Mouse (Mus musculus): ENCODE measurements around the gene Olfr620. TPM values are rescaled to one million over a fixed set of nuclear protein-coding genes. Genes with fewer than 3 reads are reported as not detected.

Gene Olfr620
- total RNA-seq (2018; cell fraction: chromatin; rRNA removed): not detected
- total RNA-seq (2018; cell fraction: cytosol; rRNA removed): not detected
- not detected for total RNA-seq (2018; cell fraction: nucleus; rRNA removed)
- not detected in 3 replicates for polyA plus RNA-seq (2018)

DNA sequence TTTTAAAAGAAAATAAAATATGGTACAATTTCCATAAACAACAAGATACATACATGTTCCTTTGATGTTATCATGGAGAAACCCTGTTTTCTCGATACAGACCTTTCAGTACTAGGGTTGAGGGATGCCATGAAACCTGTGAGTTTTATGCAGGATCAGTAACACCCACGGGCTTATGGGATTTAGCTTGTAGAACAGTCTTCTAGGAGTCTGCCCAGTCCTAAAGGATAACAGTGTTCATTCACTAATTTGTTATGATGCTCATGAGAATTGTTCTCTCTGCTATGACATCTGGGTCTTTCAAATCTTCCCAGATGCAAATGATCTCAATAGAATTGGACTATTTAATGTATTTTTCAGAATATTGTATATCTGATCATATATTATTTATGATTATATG lies at the start of gene Olfr620:
Gene Olfr620 (minus strand): TSS at position 101 of the 400 bp plus-strand sequence.
- Histone ChIP-seq H3K4me3 (ENCODE audit: inconsistent target) (no peak within 1 kb of the TSS), H3K27ac (no peak within 1 kb of the TSS), H3K79me2 (ENCODE audit: inconsistent target) (no peaks in the 10 kb centered on the region), H3K36me3 (ENCODE audit: inconsistent target) (no peaks in the 10 kb centered on the region)
- 80% methylated on average over 2 of the region's 2 CpGs for WGBS (ENCODE audit: missing documents)

- 80% methylated on average over 3 of the region's 4 CpGs for WGBS (ENCODE audit: missing documents)
- Histone ChIP-seq H3K79me2 (ENCODE audit: inconsistent target) (no peaks in the 10 kb centered on the region), H3K36me3 (ENCODE audit: inconsistent target) (no peaks in the 10 kb centered on the region), H3K27ac (no peak overlapping the region), H3K4me3 (ENCODE audit: inconsistent target) (no peak overlapping the region)
Measured at GRCm38 (mm10) chr7:103644070-103644469, 31.7 kb upstream of the Olfr620 start.

GRCm38 (mm10) chr7:103642602-103643001 lies 30.3 kb upstream of the Olfr620 start, which contains the start of gene Olfr622:
TSS of gene Olfr622 (minus strand) at chr7:103642702.
- Histone ChIP-seq H3K4me3 (ENCODE audit: inconsistent target) (no peak within 1 kb of the TSS), H3K27ac (no peak within 1 kb of the TSS), H3K36me3 (ENCODE audit: inconsistent target) (no peaks in the 10 kb centered on the region), H3K79me2 (ENCODE audit: inconsistent target) (no peaks in the 10 kb centered on the region)
- WGBS (ENCODE audit: missing documents): 89% methylated on average over 1 of the region's 1 CpGs

DNA sequence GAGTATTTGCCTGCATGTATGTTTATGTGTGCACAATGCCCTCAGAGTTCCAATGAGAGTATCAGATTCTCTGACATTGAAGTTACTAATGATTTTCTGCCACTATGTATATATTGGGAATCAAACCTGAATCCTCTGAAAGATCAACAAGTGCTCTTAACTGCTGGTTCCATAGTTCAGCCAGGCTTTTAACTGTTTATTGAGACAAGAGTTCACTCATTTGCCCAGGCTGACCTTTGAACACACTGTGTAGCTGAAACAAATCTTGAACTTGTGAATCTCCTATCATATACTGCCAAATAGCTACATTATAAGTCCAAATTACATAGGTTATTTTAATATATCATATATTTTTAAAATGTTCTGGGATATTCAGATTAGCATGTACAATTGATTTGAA lies 24.5 kb upstream of the Olfr620 start:
- no peak overlapping the region for H3K4me3 ChIP-seq (ENCODE audit: inconsistent target)
- no peaks in the 10 kb centered on the region for H3K36me3 ChIP-seq (ENCODE audit: inconsistent target)
- no peaks in the 10 kb centered on the region for H3K79me2 ChIP-seq (ENCODE audit: inconsistent target)
- no peak overlapping the region for H3K27ac ChIP-seq

- H3K27ac ChIP-seq: no peak overlapping the region
- no peak overlapping the region for H3K4me3 ChIP-seq (ENCODE audit: inconsistent target)
- H3K36me3 ChIP-seq (ENCODE audit: inconsistent target): no peaks in the 10 kb centered on the region
- H3K79me2 ChIP-seq (ENCODE audit: inconsistent target): no peaks in the 10 kb centered on the region
- WGBS (ENCODE audit: missing documents): 69% methylated on average over 2 of the region's 2 CpGs
Measured at GRCm38 (mm10) chr7:103607425-103607824, 4.9 kb downstream of the Olfr620 start.

DNA sequence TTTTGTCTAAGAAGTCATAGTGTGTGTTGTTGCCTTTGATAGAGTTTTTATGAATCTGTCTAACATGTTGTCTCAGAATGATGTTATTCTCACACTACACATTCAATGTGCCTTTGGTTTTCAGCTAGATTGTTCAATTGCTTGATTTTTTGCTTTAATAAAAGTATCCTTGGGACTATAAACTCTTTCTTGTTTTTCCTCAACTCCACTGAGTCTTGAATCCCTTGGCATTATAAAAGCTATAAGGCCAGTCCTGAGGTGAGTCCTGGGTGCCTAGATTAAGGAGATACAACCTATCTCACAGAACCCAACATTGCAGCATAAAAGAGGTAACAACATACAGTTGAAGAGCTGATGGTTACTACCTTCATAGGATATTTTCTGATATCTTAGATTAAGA lies 12.1 kb downstream of the Olfr620 start, which contains the start of gene Olfr619:
Gene Olfr619 (plus strand): TSS at position 301 of the 400 bp plus-strand sequence.
- Histone ChIP-seq H3K27ac (no peak within 1 kb of the TSS), H3K36me3 (ENCODE audit: inconsistent target) (no peaks in the 10 kb centered on the region), H3K79me2 (ENCODE audit: inconsistent target) (no peaks in the 10 kb centered on the region), H3K4me3 (ENCODE audit: inconsistent target) (no peak within 1 kb of the TSS)

- Histone ChIP-seq H3K4me3 (ENCODE audit: inconsistent target) (no peak within 1 kb of the TSS), H3K27ac (no peak within 1 kb of the TSS), H3K36me3 (ENCODE audit: inconsistent target) (no peaks in the 10 kb centered on the region), H3K79me2 (ENCODE audit: inconsistent target) (no peaks in the 10 kb centered on the region)
- WGBS (ENCODE audit: missing documents): 57% methylated on average over 2 of the region's 2 CpGs
Measured at GRCm38 (mm10) chr7:103589803-103590202, 22.5 kb downstream of the Olfr620 start, which contains the start of gene Olfr618. TSS of gene Olfr618 (plus strand) at chr7:103590103.

DNA sequence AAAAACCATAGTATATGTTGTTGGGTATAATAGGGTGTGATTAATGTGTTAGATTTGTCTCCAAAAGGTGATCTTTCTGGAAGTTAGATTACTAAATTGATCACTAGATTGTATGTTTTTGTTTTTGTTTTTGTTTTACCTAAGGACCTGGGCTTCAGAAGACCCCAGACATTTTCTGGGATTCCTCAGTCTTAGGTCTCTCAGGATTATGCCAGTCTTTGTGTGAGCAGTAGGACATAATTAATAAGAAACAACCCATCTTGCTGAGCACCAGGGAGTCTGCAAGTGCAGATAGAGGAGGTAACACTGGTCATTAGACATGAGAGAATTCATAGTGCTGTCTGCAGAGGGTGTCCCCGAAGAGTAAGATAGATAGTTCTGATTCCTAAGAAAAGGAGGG lies 39.6 kb downstream of the Olfr620 start, which contains the start of gene Olfr617:
Gene Olfr617 (plus strand): TSS at position 301 of the 400 bp plus-strand sequence.
- no peak within 1 kb of the TSS for H3K4me3 ChIP-seq (ENCODE audit: inconsistent target)
- no peak within 1 kb of the TSS for H3K27ac ChIP-seq
- 92% methylated on average over 1 of the region's 1 CpGs for WGBS (ENCODE audit: missing documents)
- H3K79me2 ChIP-seq (ENCODE audit: inconsistent target): no peaks in the 10 kb centered on the region
- no peaks in the 10 kb centered on the region for H3K36me3 ChIP-seq (ENCODE audit: inconsistent target)

DNA sequence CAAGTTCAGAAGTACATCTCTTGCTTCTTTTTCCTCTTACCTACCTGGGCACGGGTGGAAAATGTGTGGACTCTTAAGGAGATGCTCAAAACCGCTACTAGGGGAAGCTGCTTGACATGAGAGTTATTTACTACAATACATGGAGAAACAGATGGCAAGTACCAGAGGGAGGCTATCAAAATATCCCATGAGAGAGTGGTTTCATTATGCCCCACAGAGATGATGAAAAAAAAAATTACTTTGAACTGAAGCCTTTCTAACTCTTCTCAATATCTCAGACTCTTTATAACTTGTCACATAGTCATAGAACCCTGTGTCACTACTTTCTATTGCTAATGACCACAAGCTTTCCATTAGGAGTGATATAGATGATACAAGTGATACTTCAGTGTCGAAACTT lies 43.3 kb downstream of the Olfr620 start, which contains the start of gene Olfr616:
Gene Olfr616 (minus strand): TSS at position 101 of the 400 bp plus-strand sequence.
- Histone ChIP-seq H3K36me3 (ENCODE audit: inconsistent target) (no peaks in the 10 kb centered on the region), H3K4me3 (ENCODE audit: inconsistent target) (no peak within 1 kb of the TSS), H3K79me2 (ENCODE audit: inconsistent target) (no peaks in the 10 kb centered on the region), H3K27ac (no peak within 1 kb of the TSS)
- 74% methylated on average over 3 of the region's 3 CpGs for WGBS (ENCODE audit: missing documents)

GRCm38 (mm10) chr7:103555779-103556178 lies 56.6 kb downstream of the Olfr620 start, which contains the start of gene Olfr615:
TSS of gene Olfr615 (plus strand) at chr7:103556079.
- H3K4me3 ChIP-seq (ENCODE audit: inconsistent target): no peak within 1 kb of the TSS
- no peaks in the 10 kb centered on the region for H3K79me2 ChIP-seq (ENCODE audit: inconsistent target)
- no CpG with 5 or more reads among the region's 2 CpGs for WGBS (ENCODE audit: missing documents)
- no peaks in the 10 kb centered on the region for H3K36me3 ChIP-seq (ENCODE audit: inconsistent target)
- H3K27ac ChIP-seq: no peak within 1 kb of the TSS

Other genes with a start within 250 kb of the Olfr620 start
- gene Olfr601, start 249.9 kb downstream of the Olfr620 start, polyA plus RNA-seq (2018): not detected in 3 replicates
- not detected in 3 replicates for gene Olfr603, start 226.4 kb downstream of the Olfr620 start, polyA plus RNA-seq (2018)
- not detected in 3 replicates for gene Usp17lc, start 197.5 kb downstream of the Olfr620 start, polyA plus RNA-seq (2018)
- gene Olfr605, start 167.1 kb downstream of the Olfr620 start, polyA plus RNA-seq (2018): not detected in 3 replicates
- not detected in 3 replicates for gene Olfr606, start 163.5 kb downstream of the Olfr620 start, polyA plus RNA-seq (2018)
- not detected in 3 replicates for gene Olfr607, start 148.4 kb downstream of the Olfr620 start, polyA plus RNA-seq (2018)
- not detected in 3 replicates for gene Olfr608, start 142.7 kb downstream of the Olfr620 start, polyA plus RNA-seq (2018)
- not detected in 3 replicates for gene Olfr609, start 114.5 kb downstream of the Olfr620 start, polyA plus RNA-seq (2018)
- gene Olfr610, start 100.4 kb downstream of the Olfr620 start, polyA plus RNA-seq (2018): not detected in 3 replicates
- not detected in 3 replicates for gene Olfr611, start 91.7 kb downstream of the Olfr620 start, polyA plus RNA-seq (2018)
- not detected in 3 replicates for gene Olfr612, start 69.8 kb downstream of the Olfr620 start, polyA plus RNA-seq (2018)
- not detected in 3 replicates for gene Olfr613, start 64.5 kb downstream of the Olfr620 start, polyA plus RNA-seq (2018)
- gene Olfr615, start 56.5 kb downstream of the Olfr620 start, polyA plus RNA-seq (2018): not detected in 3 replicates
- gene Olfr616, start 43.4 kb downstream of the Olfr620 start, polyA plus RNA-seq (2018): not detected in 3 replicates
- not detected in 3 replicates for gene Olfr617, start 39.5 kb downstream of the Olfr620 start, polyA plus RNA-seq (2018)
- gene Olfr618, start 22.4 kb downstream of the Olfr620 start, polyA plus RNA-seq (2018): not detected in 3 replicates
- gene Olfr619, start 12.0 kb downstream of the Olfr620 start, polyA plus RNA-seq (2018): not detected in 3 replicates
- not detected in 3 replicates for gene Olfr622, start 30.2 kb upstream of the Olfr620 start, polyA plus RNA-seq (2018)
- not detected in 3 replicates for gene Olfr623, start 51.2 kb upstream of the Olfr620 start, polyA plus RNA-seq (2018)
- gene Olfr624, start 58.7 kb upstream of the Olfr620 start, polyA plus RNA-seq (2018): 0.09 to 0.15 TPM (median 0.09 TPM) in 3 replicates
- gene Olfr625-ps1, start 70.2 kb upstream of the Olfr620 start, polyA plus RNA-seq (2018): not detected in 3 replicates
- gene Olfr243, start 102.1 kb upstream of the Olfr620 start, polyA plus RNA-seq (2018): not detected in 3 replicates
- not detected in 3 replicates for gene Olfr628, start 117.8 kb upstream of the Olfr620 start, polyA plus RNA-seq (2018)
- not detected in 3 replicates for gene Olfr629, start 132.4 kb upstream of the Olfr620 start, polyA plus RNA-seq (2018)
- not detected in 3 replicates for gene Olfr630, start 144.8 kb upstream of the Olfr620 start, polyA plus RNA-seq (2018)
- not detected in 3 replicates for gene Olfr69, start 159.1 kb upstream of the Olfr620 start, polyA plus RNA-seq (2018)
- not detected in 3 replicates for gene Olfr68, start 167.2 kb upstream of the Olfr620 start, polyA plus RNA-seq (2018)
- gene Olfr67, start 179.3 kb upstream of the Olfr620 start, polyA plus RNA-seq (2018): not detected in 3 replicates
- not detected in 3 replicates for gene Hbb-bt, start 201.5 kb upstream of the Olfr620 start, polyA plus RNA-seq (2018)
- not detected in 3 replicates for gene Hbb-bs, start 215.6 kb upstream of the Olfr620 start, polyA plus RNA-seq (2018)
- not detected in 3 replicates for gene Hbb-bh2, start 228.0 kb upstream of the Olfr620 start, polyA plus RNA-seq (2018)
- gene Hbb-bh1, start 230.6 kb upstream of the Olfr620 start, polyA plus RNA-seq (2018): not detected in 3 replicates
- not detected in 3 replicates for gene Hbb-y, start 240.7 kb upstream of the Olfr620 start, polyA plus RNA-seq (2018)

All from macrophage (primary cell).